Mouse (Mus musculus): ENCODE measurements around the gene Ryr1. TPM values are rescaled to one million over a fixed set of nuclear protein-coding genes. Genes with fewer than 3 reads are reported as not detected.

Gene Ryr1
- polyA plus RNA-seq, 1 experiment from 2014 or later, result 0.03 TPM

GRCm38 (mm10) chr7:28963399-28963923 lies 161.5 kb downstream of the Ryr1 start:
- in situ Hi-C loops (cut with MboI; ENCODE audit: low pct_unique_long_range_greater_than_20kb), result loop anchor here (10.0 kb wide), 1 partner anchor 49 kb away; no protein-coding TSS in a partner anchor

GRCm38 (mm10) chr7:28961927-28962670 lies 162.9 kb downstream of the Ryr1 start, which contains the start of gene Actn4:
Gene Actn4, minus strand, starts transcription at chr7:28962340.
- DNase-seq (ENCODE audit: low read depth, low spot score) (peak; percentile 85), ATAC-seq (peak; percentile 63)
- POLR2A ChIA-PET, result interaction anchor here (0.7 to 1.0 kb wide), 3 partner anchors 8 to 66 kb away, joined by 3 to 4 read pairs (median 3); no protein-coding TSS in a partner anchor
- CTCF ChIA-PET, result interaction anchor here (0.9 to 1.4 kb wide), 2 partner anchors 10 to 41 kb away, joined by 3 to 4 read pairs; no protein-coding TSS in a partner anchor
- no peaks in the 10 kb centered on the region for H3K27me3 ChIP-seq
- in situ Hi-C loops (cut with MboI; ENCODE audit: low pct_unique_long_range_greater_than_20kb), result loop anchor here (10.0 kb wide), 1 partner anchor 47 kb away; no protein-coding TSS in a partner anchor
- no peak for TF ChIP-seq CTCF (IDR thresholded peaks at IDR 0.05)

More at GRCm38 (mm10) chr7:28963399-28963923, 161.5 kb downstream of the Ryr1 start:
- ChIA-PET CTCF (interaction anchor here (1.4 kb wide), 1 partner anchor 8 kb away, joined by 4 read pairs; no protein-coding TSS in a partner anchor), POLR2A (no interaction called here)
- DNase-seq (ENCODE audit: low read depth, low spot score) (no peak), ATAC-seq (no peak)
- no peak for TF ChIP-seq CTCF (IDR thresholded peaks at IDR 0.05)
- H3K27me3 ChIP-seq, result no peaks in the 10 kb centered on the region

- TF ChIP-seq CTCF (IDR thresholded peaks at IDR 0.05), result no peak
- ChIA-PET POLR2A (interaction anchor here (0.7 to 1.0 kb wide), 3 partner anchors 9 to 65 kb away, joined by 3 to 4 read pairs (median 3); no protein-coding TSS in a partner anchor), CTCF (no interaction called here)
- DNase-seq (ENCODE audit: low read depth, low spot score), result no peak
- H3K27me3 ChIP-seq, result no peaks in the 10 kb centered on the region
- ATAC-seq, result no peak
- in situ Hi-C loops (cut with MboI; ENCODE audit: low pct_unique_long_range_greater_than_20kb), result loop anchor here (10.0 kb wide), 1 partner anchor 47 kb away; no protein-coding TSS in a partner anchor
Observed at GRCm38 (mm10) chr7:28961584-28961926, 163.4 kb downstream of the Ryr1 start.

GRCm38 (mm10) chr7:28960354-28961046 lies 164.5 kb downstream of the Ryr1 start:
- CTCF ChIA-PET, result interaction anchor here (3.1 kb wide), 1 partner anchor 11 kb away, joined by 19 read pairs; no protein-coding TSS in a partner anchor
- in situ Hi-C loops (cut with MboI; ENCODE audit: low pct_unique_long_range_greater_than_20kb), result loop anchor here (10.0 kb wide), 1 partner anchor 46 kb away; no protein-coding TSS in a partner anchor
- no peak for TF ChIP-seq CTCF (IDR thresholded peaks at IDR 0.05)
- POLR2A ChIA-PET, result interaction anchor here (0.9 to 2.2 kb wide), 6 partner anchors 9 to 43 kb away, joined by 3 to 4 read pairs (median 3); no protein-coding TSS in a partner anchor
- DNase-seq (ENCODE audit: low read depth, low spot score) (no peak), ATAC-seq (no peak)
- H3K27me3 ChIP-seq, result no peaks in the 10 kb centered on the region

- ChIA-PET POLR2A (interaction anchor here (0.6 to 2.2 kb wide), 6 partner anchors 10 to 96 kb away, joined by 3 to 4 read pairs (median 3); no protein-coding TSS in a partner anchor), CTCF (interaction anchor here (0.6 to 3.1 kb wide), 5 partner anchors 11 to 65 kb away, joined by 3 to 19 read pairs (median 3); no protein-coding TSS in a partner anchor)
- no peaks in the 10 kb centered on the region for H3K27me3 ChIP-seq
- in situ Hi-C loops (cut with MboI; ENCODE audit: low pct_unique_long_range_greater_than_20kb), result loop anchor here (10.0 kb wide), 1 partner anchor 45 kb away; no protein-coding TSS in a partner anchor
- ATAC-seq, result no peak
- no peak for TF ChIP-seq CTCF (IDR thresholded peaks at IDR 0.05)
- no peak for DNase-seq (ENCODE audit: low read depth, low spot score)
Observed at GRCm38 (mm10) chr7:28959505-28960045, 165.4 kb downstream of the Ryr1 start.

- in situ Hi-C loops (cut with MboI; ENCODE audit: low pct_unique_long_range_greater_than_20kb), result no loop called here
Observed at GRCm38 (mm10) chr7:28958770-28959169, 166.2 kb downstream of the Ryr1 start.

GRCm38 (mm10) chr7:28957997-28958725 lies 166.8 kb downstream of the Ryr1 start:
- CTCF ChIA-PET, result interaction anchor here (0.7 to 3.1 kb wide), 4 partner anchors 9 to 81 kb away, joined by 3 to 19 read pairs (median 4); no protein-coding TSS in a partner anchor

More at GRCm38 (mm10) chr7:28958770-28959169, 166.2 kb downstream of the Ryr1 start:
- no peak for TF ChIP-seq CTCF (IDR thresholded peaks at IDR 0.05)
- no peaks in the 10 kb centered on the region for H3K27me3 ChIP-seq
- ChIA-PET CTCF (interaction anchor here (0.7 to 3.1 kb wide), 4 partner anchors 10 to 81 kb away, joined by 3 to 19 read pairs (median 4); no protein-coding TSS in a partner anchor), POLR2A (interaction anchor here (0.5 to 2.2 kb wide), 6 partner anchors 13 to 96 kb away, joined by 3 to 4 read pairs (median 3); no protein-coding TSS in a partner anchor)
- DNase-seq (ENCODE audit: low read depth, low spot score) (no peak), ATAC-seq (no peak)

GRCm38 (mm10) chr7:28957286-28957685 lies 167.7 kb downstream of the Ryr1 start:
- ATAC-seq, result no peak
- TF ChIP-seq CTCF (IDR thresholded peaks at IDR 0.05), result no peak
- ChIA-PET CTCF (interaction anchor here (1.0 to 1.5 kb wide), 3 partner anchors 32 to 82 kb away, joined by 3 to 4 read pairs (median 4); no protein-coding TSS in a partner anchor), POLR2A (interaction anchor here (0.8 kb wide), 1 partner anchor 49 kb away, joined by 9 read pairs; no protein-coding TSS in a partner anchor)
- in situ Hi-C loops (cut with MboI; ENCODE audit: low pct_unique_long_range_greater_than_20kb), result no loop called here
- DNase-seq (ENCODE audit: low read depth, low spot score), result no peak
- H3K27me3 ChIP-seq, result no peaks in the 10 kb centered on the region

More at GRCm38 (mm10) chr7:28957997-28958725, 166.8 kb downstream of the Ryr1 start:
- POLR2A ChIA-PET, result interaction anchor here (0.6 to 2.2 kb wide), 5 partner anchors 13 to 50 kb away, joined by 3 to 9 read pairs (median 4); no protein-coding TSS in a partner anchor
- no peaks in the 10 kb centered on the region for H3K27me3 ChIP-seq
- no peak for ATAC-seq
- in situ Hi-C loops (cut with MboI; ENCODE audit: low pct_unique_long_range_greater_than_20kb), result no loop called here
- DNase-seq (ENCODE audit: low read depth, low spot score), result no peak
- no peak for TF ChIP-seq CTCF (IDR thresholded peaks at IDR 0.05)

GRCm38 (mm10) chr7:28956270-28956669 lies 168.7 kb downstream of the Ryr1 start:
- H3K27me3 ChIP-seq, result no peaks in the 10 kb centered on the region
- ChIA-PET CTCF (interaction anchor here (1.2 kb wide), 1 partner anchor 39 kb away, joined by 3 read pairs; no protein-coding TSS in a partner anchor), POLR2A (no interaction called here)
- DNase-seq (ENCODE audit: low read depth, low spot score), result no peak
- ATAC-seq, result no peak
- in situ Hi-C loops (cut with MboI; ENCODE audit: low pct_unique_long_range_greater_than_20kb), result no loop called here
- TF ChIP-seq CTCF (IDR thresholded peaks at IDR 0.05), result no peak

Measured in Patski (cell line).